Mouse (Mus musculus) liver, postnatal 0 days (tissue): ENCODE measurements at regions not wholly inside any gene's neighbourhood (a gene's known extent, or its start where the extent isn't known, plus 50 kb on each side); places are given as distances from the start of the nearest gene placed in this dataset.

Experiments used
- CTCF ChIP-seq: sonication (generic); IDR thresholded peaks from 2 replicates; pipeline ENCODE4 v1.5.1; 2016; ENCODE audit warnings: antibody characterized with exemption, low read depth
- EP300 ChIP-seq: IDR thresholded peaks from 2 replicates; pipeline ENCODE4 v1.6.1; 2016; ENCODE audit warnings: antibody characterized with exemption, low read depth, mild to moderate bottlenecking

DNA sequence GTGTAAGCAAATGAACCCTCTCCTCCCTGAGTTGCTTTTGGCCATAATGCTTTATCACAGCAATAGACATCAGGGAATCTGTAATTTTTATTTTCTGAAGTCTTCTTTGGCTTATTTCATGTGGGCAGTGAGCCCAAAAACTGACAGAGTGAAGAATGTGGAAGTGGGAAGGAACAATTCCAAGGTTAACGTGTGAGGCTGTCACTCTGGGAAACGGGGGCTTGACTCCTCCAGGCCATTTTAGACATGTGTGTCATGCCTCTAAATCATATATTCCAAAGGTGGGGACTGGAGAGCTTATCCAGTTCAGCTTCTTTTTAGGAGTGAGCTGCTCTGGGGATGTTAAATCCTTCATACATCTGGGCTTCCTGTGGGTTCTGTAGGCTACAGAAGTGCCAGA is 68.6 kb upstream of the Pdzrn3 start:
- TF ChIP-seq CTCF (no peak), EP300 (no peak)
